Mouse (Mus musculus) hindbrain, embryonic 16.5 days (tissue): Measurements from ENCODE around the gene Fcmr. TPM values are rescaled to one million over a fixed set of nuclear protein-coding genes. Genes with fewer than 3 reads are reported as not detected.

Experiments used
- ATAC-seq: fragments of 200-750 bp; cut with Nextera tagmentation; 2 replicates; pipeline ENCODE4 v1.8.0; 2017; ENCODE audit warnings: moderate TSS enrichment, moderate library complexity
- H3K27ac ChIP-seq: fragments of 300-500 bp; sonication (generic); 2 replicates; pipeline ENCODE4 v1.5.1; 2014; ENCODE audit warnings: low read depth, mild to moderate bottlenecking, control low read depth, low read length, moderate library complexity
- H3K27me3 ChIP-seq: fragments of 300-500 bp; sonication (generic); replicated peaks from 2 replicates; pipeline ENCODE4 v1.6.1; 2014; ENCODE audit warnings: low read length; ENCODE audit not compliant: control insufficient read depth, insufficient read depth
- H3K36me3 ChIP-seq: fragments of 300-500 bp; sonication (generic); 2 replicates; pipeline ENCODE4 v1.6.1; 2014; ENCODE audit warnings: mild to moderate bottlenecking, low read length, moderate library complexity, mixed read lengths; ENCODE audit not compliant: control insufficient read depth, insufficient read depth
- H3K4me1 ChIP-seq: fragments of 300-500 bp; sonication (generic); 2 replicates; pipeline ENCODE4 v1.6.1; 2014; ENCODE audit warnings: low read depth, low read length; ENCODE audit not compliant: control insufficient read depth, insufficient read depth
- H3K4me2 ChIP-seq: fragments of 300-500 bp; sonication (generic); 2 replicates; pipeline ENCODE4 v1.6.1; 2014; ENCODE audit warnings: mild to moderate bottlenecking, low read length, control low read depth, moderate library complexity
- H3K4me3 ChIP-seq: fragments of 300-500 bp; sonication (generic); 2 replicates; pipeline ENCODE4 v1.5.1; 2014; ENCODE audit warnings: mild to moderate bottlenecking, low read length, control low read depth, moderate library complexity
- H3K9ac ChIP-seq: fragments of 300-500 bp; sonication (generic); 2 replicates; pipeline ENCODE4 v1.6.1; 2014; ENCODE audit warnings: low read depth, mild to moderate bottlenecking, control low read depth, low read length, moderate library complexity
- H3K9me3 ChIP-seq: fragments of 300-500 bp; sonication (generic); 2 replicates; pipeline ENCODE4 v1.6.1; 2014; ENCODE audit warnings: mild to moderate bottlenecking, low read length, moderate library complexity; ENCODE audit not compliant: control insufficient read depth
- WGBS: fragments of 180-500 bp; shearing (Covaris S2); extraction: QIAGEN DNeasy Blood & Tissue Kit; methylation state at CpG from one replicate; pipeline ENCODE4 v1.1.7; 2014; 5-methylcytosine and 5-hydroxymethylcytosine counted together
- polyA plus RNA-seq: library from polyadenylated mRNA; unstranded; fragments of >200 nt; fragmentation: Nextera tagmentation; extraction: Ambion mirVana; gene quantifications from 2 replicates; pipeline ENCODE4 v1.2.1, GENCODE M21; 2015

Fcmr gene
- polyA plus RNA-seq, 1 experiment from 2014 or later: 2.4 TPM

DNA sequence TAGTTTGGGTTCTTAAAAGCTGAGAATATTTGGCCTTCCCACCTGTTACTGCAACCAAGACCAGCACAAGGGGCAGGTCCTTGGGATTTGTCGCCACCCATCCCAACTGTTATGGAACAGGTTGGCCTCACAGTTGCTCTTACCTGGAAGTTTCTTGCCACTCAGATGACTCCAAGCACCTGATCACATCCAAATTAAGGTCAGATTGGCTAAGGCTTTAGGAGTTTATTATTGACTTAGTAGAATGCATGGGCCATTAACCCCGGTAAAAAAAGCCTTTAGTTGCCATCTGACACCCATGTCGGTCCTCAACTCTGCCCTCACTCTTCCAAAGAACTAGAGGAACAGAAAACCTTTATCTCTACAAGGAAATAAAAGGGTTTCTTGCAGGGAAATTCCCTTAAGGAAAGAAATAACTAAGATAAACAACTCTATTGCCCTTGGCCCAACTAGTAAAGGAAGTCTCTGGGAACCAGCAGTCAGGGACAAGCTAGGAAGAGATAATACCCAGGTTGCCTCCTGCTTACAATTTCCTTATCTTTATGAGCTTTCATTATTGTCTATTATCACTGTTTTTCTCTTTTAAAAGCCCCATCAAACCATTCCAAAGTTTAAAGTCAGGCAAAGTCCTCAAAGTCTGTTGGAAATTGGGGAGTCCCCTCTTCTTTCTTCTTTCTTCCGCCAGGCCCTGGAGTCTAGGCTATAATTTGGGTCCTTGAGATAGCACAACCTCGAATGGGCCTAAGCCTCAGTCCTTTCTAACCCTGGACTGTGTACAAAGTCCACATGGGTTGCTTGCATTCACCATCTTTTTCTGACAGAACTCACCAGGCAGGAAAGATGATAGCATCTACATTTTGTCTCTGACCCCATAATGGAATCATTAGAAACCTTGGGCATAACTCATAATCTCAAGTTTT lies 33.0 kb upstream of the Fcmr start:
- H3K36me3 ChIP-seq: no peaks in the 10 kb centered on the region
- no peak for ATAC-seq
- no peaks in the 10 kb centered on the region for H3K9me3 ChIP-seq
- no peak overlapping the region for H3K4me2 ChIP-seq
- no peak overlapping the region for H3K9ac ChIP-seq
- no peak overlapping the region for H3K4me3 ChIP-seq
- H3K27me3 ChIP-seq: no peaks in the 10 kb centered on the region
- no peaks in the 10 kb centered on the region for H3K4me1 ChIP-seq
- H3K27ac ChIP-seq: no peak overlapping the region
- WGBS: 81% methylated on average over 5 of the region's 5 CpGs

DNA sequence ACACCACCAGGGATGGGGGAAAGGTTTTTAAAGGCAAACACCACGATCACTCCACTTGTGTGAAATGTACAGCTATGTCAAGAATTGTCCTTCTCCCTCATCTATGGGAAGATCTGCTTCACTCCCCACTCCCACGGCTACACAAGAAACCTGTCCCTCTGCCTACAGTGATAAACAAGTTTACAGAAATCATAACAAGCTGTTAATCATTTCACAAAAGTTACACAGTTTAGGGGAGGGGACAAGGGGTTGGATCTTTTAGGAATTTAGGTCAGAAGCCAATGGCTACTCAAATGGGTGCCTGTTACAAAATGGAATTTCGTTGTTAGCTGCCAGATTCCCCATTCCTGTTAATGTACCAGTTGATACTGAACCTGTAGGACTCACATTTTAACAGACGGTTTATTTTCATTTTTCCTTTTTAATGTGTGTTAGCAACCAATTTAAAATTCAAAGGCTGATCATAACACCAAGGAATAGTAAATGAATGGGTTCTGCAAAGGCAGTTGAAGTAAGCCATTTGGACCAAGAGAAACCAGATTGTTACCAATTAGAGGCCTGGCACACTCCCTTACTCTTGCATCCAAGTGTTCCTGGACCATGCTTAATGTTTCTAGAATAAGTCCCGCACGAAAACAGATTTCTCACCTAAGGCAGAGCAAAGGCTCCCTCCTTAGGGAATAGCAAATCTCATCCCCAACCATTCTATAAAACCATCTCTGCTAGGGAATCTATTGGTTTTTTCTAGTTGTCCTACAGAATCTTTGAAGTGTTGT lies 30.1 kb upstream of the Fcmr start:
- H3K27me3 ChIP-seq: no peaks in the 10 kb centered on the region
- no peak overlapping the region for H3K9ac ChIP-seq
- no peaks in the 10 kb centered on the region for H3K4me1 ChIP-seq
- H3K27ac ChIP-seq: no peak overlapping the region
- H3K9me3 ChIP-seq: no peaks in the 10 kb centered on the region
- H3K4me2 ChIP-seq: no peak overlapping the region
- 86% methylated on average over 6 of the region's 6 CpGs for WGBS
- H3K4me3 ChIP-seq: no peak overlapping the region
- ATAC-seq: no peak
- H3K36me3 ChIP-seq: no peaks in the 10 kb centered on the region

DNA sequence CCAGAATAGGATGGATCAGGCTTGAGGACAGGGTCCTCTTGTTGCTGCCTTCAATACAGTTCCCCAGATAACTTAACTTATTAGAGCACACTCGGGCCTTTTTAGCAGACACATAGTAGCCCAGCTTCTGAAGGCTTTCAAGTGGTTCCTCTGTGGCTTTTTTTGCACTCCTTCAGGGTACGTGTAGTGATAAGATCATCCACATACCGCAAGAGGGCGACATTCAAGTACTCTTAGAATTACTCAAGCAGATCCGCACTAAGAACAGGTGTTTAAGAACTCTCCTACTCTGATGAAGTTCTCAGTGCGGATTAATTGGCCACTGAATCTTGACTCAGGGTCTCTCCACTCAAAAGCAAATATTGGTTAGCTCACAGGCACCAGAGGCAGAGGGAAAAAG lies 27.2 kb upstream of the Fcmr start:
- 62% methylated on average over 6 of the region's 6 CpGs for WGBS
- Histone ChIP-seq H3K4me1 (no peaks in the 10 kb centered on the region), H3K9ac (no peak overlapping the region), H3K4me2 (no peak overlapping the region), H3K27ac (no peak overlapping the region), H3K9me3 (no peaks in the 10 kb centered on the region), H3K27me3 (no peaks in the 10 kb centered on the region), H3K4me3 (no peak overlapping the region), H3K36me3 (no peaks in the 10 kb centered on the region)
- no peak for ATAC-seq

DNA sequence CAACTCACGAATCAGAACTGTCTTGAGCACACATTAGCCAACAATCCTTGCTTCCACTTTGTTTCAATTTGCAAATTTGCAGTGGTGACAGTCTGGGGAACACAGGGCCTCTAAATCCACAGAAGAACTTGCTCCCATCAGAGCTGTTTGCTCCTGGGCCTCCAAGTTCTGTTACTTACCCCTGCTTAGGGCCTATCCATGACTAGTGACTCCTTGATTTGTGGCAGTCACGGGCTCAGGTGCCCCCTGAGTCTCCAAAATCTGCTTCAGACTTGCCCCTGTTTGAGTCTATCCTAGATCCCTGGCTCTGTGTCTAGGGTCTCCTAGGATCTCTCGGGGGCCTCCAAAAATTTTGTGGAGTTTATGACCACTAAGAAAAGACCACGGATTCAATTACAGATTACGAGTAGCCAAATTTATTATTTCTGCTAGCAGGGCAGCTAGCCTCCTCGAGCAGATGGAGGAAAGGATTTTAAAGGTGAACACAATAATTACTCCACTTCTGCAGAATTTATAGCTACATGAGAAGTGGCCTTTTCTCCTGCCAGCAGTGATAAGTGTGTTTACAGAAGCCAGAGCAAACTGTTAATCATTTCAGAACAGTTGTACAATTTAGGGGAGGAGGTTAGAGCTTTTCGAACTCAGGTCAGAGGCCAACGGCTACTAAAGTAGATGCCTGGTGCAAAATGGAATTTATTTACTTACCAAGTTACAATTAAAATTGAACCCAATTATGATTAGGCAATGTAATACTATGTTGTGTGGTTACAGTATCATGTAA lies 24.7 kb upstream of the Fcmr start:
- WGBS: 82% methylated on average over 8 of the region's 8 CpGs
- H3K9ac ChIP-seq: no peak overlapping the region
- H3K4me2 ChIP-seq: no peak overlapping the region
- no peak for ATAC-seq
- H3K36me3 ChIP-seq: no peaks in the 10 kb centered on the region
- no peak overlapping the region for H3K4me3 ChIP-seq
- no peaks in the 10 kb centered on the region for H3K9me3 ChIP-seq
- H3K27me3 ChIP-seq: no peaks in the 10 kb centered on the region
- no peaks in the 10 kb centered on the region for H3K4me1 ChIP-seq
- H3K27ac ChIP-seq: no peak overlapping the region

DNA sequence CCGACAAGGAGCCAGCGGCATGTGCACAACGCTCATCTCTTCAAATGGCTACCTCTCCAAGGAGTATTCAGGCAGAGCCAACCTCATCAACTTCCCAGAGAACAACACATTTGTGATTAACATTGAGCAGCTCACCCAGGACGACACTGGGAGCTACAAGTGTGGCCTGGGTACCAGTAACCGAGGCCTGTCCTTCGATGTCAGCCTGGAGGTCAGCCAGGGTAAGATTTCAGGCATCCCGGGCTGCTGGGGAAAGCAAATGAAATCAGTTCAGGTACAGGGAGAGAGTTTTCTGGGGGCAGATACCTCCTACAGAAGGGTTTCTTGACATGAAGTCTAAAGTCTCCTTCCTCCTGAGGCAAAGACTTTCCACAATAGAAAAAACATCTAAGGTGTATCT lies 23.8 kb upstream of the Fcmr start:
- 92% methylated on average over 7 of the region's 7 CpGs for WGBS
- Histone ChIP-seq H3K4me2 (no peak overlapping the region), H3K9me3 (no peaks in the 10 kb centered on the region), H3K9ac (no peak overlapping the region), H3K4me3 (no peak overlapping the region), H3K27me3 (no peaks in the 10 kb centered on the region), H3K36me3 (no peaks in the 10 kb centered on the region), H3K4me1 (no peaks in the 10 kb centered on the region), H3K27ac (no peak overlapping the region)
- no peak for ATAC-seq

DNA sequence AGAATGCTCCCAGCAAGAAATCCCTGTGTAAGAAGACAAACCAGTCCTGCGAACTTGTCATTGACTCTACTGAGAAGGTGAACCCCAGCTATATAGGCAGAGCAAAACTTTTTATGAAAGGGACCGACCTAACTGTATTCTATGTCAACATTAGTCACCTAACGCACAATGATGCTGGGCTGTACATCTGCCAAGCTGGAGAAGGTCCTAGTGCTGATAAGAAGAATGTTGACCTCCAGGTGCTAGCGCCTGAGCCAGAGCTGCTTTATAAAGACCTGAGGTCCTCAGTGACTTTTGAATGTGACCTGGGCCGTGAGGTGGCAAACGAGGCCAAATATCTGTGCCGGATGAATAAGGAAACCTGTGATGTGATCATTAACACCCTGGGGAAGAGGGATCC lies 21.0 kb upstream of the Fcmr start:
- Histone ChIP-seq H3K4me3 (no peak overlapping the region), H3K4me1 (no peaks in the 10 kb centered on the region), H3K9ac (no peak overlapping the region), H3K27ac (no peak overlapping the region), H3K9me3 (no peaks in the 10 kb centered on the region), H3K36me3 (no peaks in the 10 kb centered on the region), H3K27me3 (no peaks in the 10 kb centered on the region), H3K4me2 (no peak overlapping the region)
- ATAC-seq: no peak
- 92% methylated on average over 7 of the region's 7 CpGs for WGBS

DNA sequence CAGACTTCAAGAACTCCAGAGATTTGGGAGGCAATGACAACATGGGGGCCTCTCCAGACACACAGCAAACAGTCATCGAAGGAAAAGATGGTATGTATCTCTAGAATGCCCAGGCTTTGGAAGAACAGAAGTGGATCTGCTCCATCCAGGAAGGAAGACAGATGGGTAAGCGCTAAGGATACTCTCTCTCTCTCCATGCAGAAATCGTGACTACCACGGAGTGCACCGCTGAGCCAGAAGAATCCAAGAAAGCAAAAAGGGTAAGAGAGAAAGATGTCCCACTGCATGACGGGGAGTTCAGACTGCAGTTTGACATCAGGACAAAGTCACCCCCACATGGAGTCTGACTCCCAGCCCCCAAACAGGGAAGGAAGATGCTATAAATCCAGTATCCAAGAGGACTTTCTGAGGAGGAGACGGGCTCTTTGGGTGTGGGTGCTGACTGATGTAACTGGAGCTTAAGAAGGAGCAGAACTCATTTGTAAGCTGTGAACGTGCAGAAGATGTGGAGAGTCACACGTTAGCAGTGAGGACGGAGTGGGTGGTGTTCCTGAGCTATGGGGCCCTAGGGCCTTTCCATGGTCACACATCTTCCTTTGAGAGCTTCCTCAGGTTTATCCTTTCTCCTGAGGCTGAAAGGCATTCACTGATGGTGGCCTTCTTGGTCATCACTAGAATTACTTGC lies 15.8 kb upstream of the Fcmr start:
- Histone ChIP-seq H3K27me3 (no peaks in the 10 kb centered on the region), H3K4me3 (no peak overlapping the region), H3K4me1 (no peaks in the 10 kb centered on the region), H3K36me3 (no peaks in the 10 kb centered on the region), H3K9me3 (no peaks in the 10 kb centered on the region), H3K4me2 (no peak overlapping the region), H3K9ac (no peak overlapping the region), H3K27ac (no peak overlapping the region)
- 92% methylated on average over 10 of the region's 10 CpGs for WGBS
- no peak for ATAC-seq

DNA sequence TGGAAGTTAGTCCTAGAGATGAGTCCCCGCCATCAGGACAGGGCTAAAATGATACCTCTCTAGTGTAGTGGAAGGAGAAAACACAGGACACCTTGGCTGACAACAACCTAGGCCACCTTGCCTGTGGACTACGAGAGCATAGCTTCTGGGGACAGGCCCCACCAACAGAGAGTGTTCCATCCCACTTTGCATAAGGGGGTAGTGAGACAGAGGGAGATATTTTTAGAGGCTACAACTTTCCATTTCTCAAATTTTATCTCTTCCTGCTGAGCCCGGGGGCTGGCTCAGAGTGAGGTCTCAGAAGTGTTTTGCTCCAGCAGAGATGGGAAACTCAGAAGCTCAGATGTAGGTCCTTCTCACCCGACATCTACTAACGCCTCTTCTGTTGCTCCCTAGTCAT lies 15.1 kb upstream of the Fcmr start:
- Histone ChIP-seq H3K9ac (no peak overlapping the region), H3K4me1 (no peaks in the 10 kb centered on the region)
- WGBS: 94% methylated on average over 5 of the region's 5 CpGs

More for the DNA sequence above, 15.1 kb upstream of the Fcmr start:
- no peak for ATAC-seq
- H3K27me3 ChIP-seq: no peaks in the 10 kb centered on the region
- H3K9me3 ChIP-seq: no peaks in the 10 kb centered on the region
- no peak overlapping the region for H3K27ac ChIP-seq
- no peak overlapping the region for H3K4me3 ChIP-seq
- H3K36me3 ChIP-seq: no peaks in the 10 kb centered on the region
- H3K4me2 ChIP-seq: no peak overlapping the region
